Mouse (Mus musculus) liver, embryonic 16.5 days (tissue): ENCODE measurements around the gene Gbp2b. TPM values are rescaled to one million over a fixed set of nuclear protein-coding genes. Genes with fewer than 3 reads are reported as not detected.
"Not testable (repeated sequence)": the region's sequence is repeated elsewhere in the genome, so short reads cannot be mapped to it uniquely, and the experiment has no call there.

Source experiments
- ATAC-seq: fragments of 200-750 bp; cut with Nextera tagmentation; 2 replicates; pipeline ENCODE4 v1.8.0; 2017; ENCODE audit warnings: low read depth, mild to moderate bottlenecking, moderate number of reproducible peaks, moderate library complexity
- H3K27ac ChIP-seq: fragments of 300-500 bp; sonication (generic); 2 replicates; pipeline ENCODE4 v1.5.1; 2014; ENCODE audit warnings: mild to moderate bottlenecking, low read length
- H3K27me3 ChIP-seq: fragments of 300-500 bp; sonication (generic); 2 replicates; pipeline ENCODE4 v1.6.1; 2014; ENCODE audit warnings: low read depth, low read length, mixed read lengths; ENCODE audit not compliant: control insufficient read depth, insufficient read depth
- H3K36me3 ChIP-seq: fragments of 300-500 bp; sonication (generic); 2 replicates; pipeline ENCODE4 v1.6.1; 2014; ENCODE audit warnings: mild to moderate bottlenecking; ENCODE audit not compliant: control insufficient read depth, insufficient read depth
- H3K4me1 ChIP-seq: fragments of 300-500 bp; sonication (generic); 2 replicates; pipeline ENCODE4 v1.6.1; 2014; ENCODE audit warnings: low read depth, low read length, mixed read lengths; ENCODE audit not compliant: control insufficient read depth
- H3K4me2 ChIP-seq: fragments of 300-500 bp; sonication (generic); 2 replicates; pipeline ENCODE4 v1.6.1; 2014; ENCODE audit warnings: low read depth, low read length, mixed read lengths
- H3K4me3 ChIP-seq: fragments of 300-500 bp; sonication (generic); 2 replicates; pipeline ENCODE4 v1.5.1; 2014; ENCODE audit warnings: low read depth, mild to moderate bottlenecking, low read length
- H3K9ac ChIP-seq: fragments of 300-500 bp; sonication (generic); 2 replicates; pipeline ENCODE4 v1.6.1; 2014; ENCODE audit warnings: low read depth, low read length
- H3K9me3 ChIP-seq: fragments of 300-500 bp; sonication (generic); replicated peaks from 2 replicates; pipeline ENCODE4 v1.6.1; 2016; ENCODE audit warnings: low read length; ENCODE audit not compliant: control insufficient read depth
- WGBS: fragments of 180-500 bp; shearing (Covaris S2); extraction: QIAGEN DNeasy Blood & Tissue Kit; methylation state at CpG from one replicate; pipeline ENCODE4 v1.1.7; 2014; ENCODE audit not compliant: insufficient replicate concordance; 5-methylcytosine and 5-hydroxymethylcytosine counted together
- microRNA-seq: library from miRNA; unstranded; fragments of <30 nt; microRNA quantifications from one replicate; pipeline ENCODE4, GENCODE M21; 2016
- polyA plus RNA-seq: library from polyadenylated mRNA; unstranded; fragments of >200 nt; fragmentation: Nextera tagmentation; extraction: Ambion mirVana; gene quantifications from 2 replicates; pipeline ENCODE4 v1.2.1, GENCODE M21; 2015

The Gbp2b gene
- polyA plus RNA-seq, 1 experiment from 2014 or later: not detected

DNA sequence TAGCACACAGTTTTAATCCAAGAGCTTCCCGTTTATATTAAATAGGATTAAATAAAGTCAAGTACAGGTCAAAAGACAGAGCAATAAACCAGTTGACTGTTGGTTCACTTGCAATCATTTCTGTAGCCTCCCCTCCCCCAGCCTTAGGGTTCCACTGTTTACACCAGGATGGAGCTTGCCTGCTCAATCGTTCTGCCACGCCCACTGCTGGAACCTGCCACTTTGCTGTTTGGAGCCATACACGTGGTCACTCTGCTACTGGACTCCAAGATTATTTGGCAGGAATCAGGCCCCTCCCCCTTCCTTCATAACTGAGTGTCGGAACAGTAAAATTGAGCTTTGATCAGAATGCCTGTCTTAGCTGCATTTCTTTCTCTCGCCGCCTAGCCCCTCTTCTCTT, 53.2 kb downstream of the Gbp2b start:
- H3K9me3 ChIP-seq, H3K4me1 ChIP-seq, ATAC-seq, H3K4me2 ChIP-seq, H3K27me3 ChIP-seq, H3K27ac ChIP-seq, H3K9ac ChIP-seq, H3K36me3 ChIP-seq, H3K4me3 ChIP-seq: not testable (repeated sequence)
- 51% methylated on average over 7 of the region's 7 CpGs for whole genome bisulfite sequencing

DNA sequence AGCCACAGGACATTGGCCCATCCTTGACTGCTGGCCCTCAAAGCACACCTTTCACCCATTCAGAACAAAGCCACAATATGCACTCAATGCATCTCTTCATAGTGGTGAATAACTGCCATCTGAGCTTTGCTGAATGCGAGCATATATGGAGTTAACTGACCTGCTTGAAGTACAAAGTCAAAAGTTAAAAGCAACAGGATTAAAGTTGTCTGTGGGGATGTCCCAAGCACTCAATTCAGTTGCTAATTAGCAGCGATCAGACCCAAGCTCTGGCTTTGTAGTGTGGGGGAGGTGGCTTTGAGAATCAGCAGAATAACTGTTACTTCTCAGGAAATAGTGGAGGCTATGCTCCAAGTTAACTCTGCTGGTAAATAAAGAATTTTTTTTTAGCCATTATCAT, 55.6 kb downstream of the Gbp2b start:
- Histone ChIP-seq H3K9ac (no peak overlapping the region), H3K27ac (no peak overlapping the region), H3K36me3 (no peaks in the 10 kb centered on the region), H3K9me3 (no peaks in the 10 kb centered on the region), H3K4me2 (no peak overlapping the region), H3K27me3 (no peaks in the 10 kb centered on the region), H3K4me3 (no peak overlapping the region), H3K4me1 (no peaks in the 10 kb centered on the region)
- no peak for ATAC-seq
- WGBS: 38% methylated on average over 2 of the region's 2 CpGs

GRCm38 (mm10) chr3:142664723-142665122, 70.1 kb downstream of the Gbp2b start:
- H3K36me3 ChIP-seq: no peaks in the 10 kb centered on the region
- H3K4me1 ChIP-seq: no peaks in the 10 kb centered on the region
- H3K27me3 ChIP-seq: no peaks in the 10 kb centered on the region
- no peak for ATAC-seq
- H3K27ac ChIP-seq: no peak overlapping the region
- no peak overlapping the region for H3K4me3 ChIP-seq
- H3K4me2 ChIP-seq: no peak overlapping the region
- no peak overlapping the region for H3K9ac ChIP-seq
- H3K9me3 ChIP-seq: peaks cover 2% of the 10 kb centered on the region; the same call in 1 of the 2 replicates
- WGBS: 79% methylated on average over 8 of the region's 8 CpGs

Small RNAs within 50 kb of the gene (microRNA-seq; reads per million reads assigned to microRNA genes)
- gene Mir6381: not detected

Other genes with a start within 250 kb of the Gbp2b start
- gene Pdlim5, start 199.2 kb upstream of the Gbp2b start, polyA plus RNA-seq: 13.3 and 14.7 TPM in 2 replicates
- 0.13 TPM in 2 replicates for gene Gbp5, start 100.9 kb upstream of the Gbp2b start, polyA plus RNA-seq
- 3.0 and 3.6 TPM in 2 replicates for gene Gbp7, start 64.5 kb upstream of the Gbp2b start, polyA plus RNA-seq
- 1.4 TPM in 2 replicates for gene Gbp3, start 34.8 kb upstream of the Gbp2b start, polyA plus RNA-seq
- 2.1 and 2.7 TPM in 2 replicates for gene Gbp2, start 25.8 kb downstream of the Gbp2b start, polyA plus RNA-seq
- 12.4 and 14.9 TPM in 2 replicates for gene Kyat3, start 106.2 kb downstream of the Gbp2b start, polyA plus RNA-seq
- 46.1 and 47.4 TPM in 2 replicates for gene Gtf2b, start 170.2 kb downstream of the Gbp2b start, polyA plus RNA-seq